Mouse (Mus musculus): ENCODE data around the gene Fhl2.

DNA sequence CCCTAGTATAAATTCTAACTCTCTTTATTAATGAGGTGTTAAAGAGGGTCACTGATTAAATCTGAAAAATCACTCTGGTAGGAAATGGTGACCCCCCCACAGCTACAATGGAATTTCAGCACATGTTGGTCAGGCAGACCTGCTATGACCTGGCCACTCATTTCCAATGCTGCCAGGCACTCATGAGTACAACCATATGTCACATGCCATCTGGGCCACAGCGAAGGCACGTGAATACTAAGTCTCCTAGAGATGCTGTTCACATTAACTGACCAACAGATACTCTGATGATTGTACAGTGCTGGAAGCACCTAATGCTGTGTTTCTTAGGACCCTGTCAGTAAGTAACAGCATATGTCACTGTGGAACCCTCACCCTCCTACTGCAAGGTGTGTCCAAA is 122.0 kb downstream of the Fhl2 start:
- TF ChIP-seq CTCF (IDR thresholded peaks at IDR 0.05; ENCODE audit: low read depth, low read length), result no peak
- TF ChIP-seq POLR2A (IDR thresholded peaks at IDR 0.05; ENCODE audit: extremely low read depth, insufficient read depth, low read length), result no peak
